8 mouse cellular contexts compared by ENCODE assay signal in genomic region chr19:46622659-46623193, GRCm38 (mm10). TPM values are rescaled to one million over a fixed set of nuclear protein-coding genes. Genes with fewer than 3 reads are reported as not detected.
DNase-seq lines count a peak whose midpoint lies in the region; ATAC-seq and TF ChIP-seq lines count a peak whose summit lies in the region.
"Had no signal": no experiment of that assay in that cellular context is flagged by ENCODE, and none has a peak within 500 bp of the region (broad histone marks: within the 10 kb centered on the region; RNA-seq: fewer than 3 reads in every experiment).

No protein-coding gene starts in this region.

- H3K27ac ChIP-seq in heart, postnatal 0 days (ENCODE audit: low read depth): peak overlapping the region; percentile 96
- H3K27ac ChIP-seq in liver, embryonic 15.5 days (replicated peaks): peak overlapping the region; percentile 55

- DNase-seq in retina, embryonic 14.5 days (ENCODE audit: low spot score): peak; percentile 45
- DNase-seq in retina, postnatal 1 day: no peak
- DNase-seq in heart, postnatal 0 days (ENCODE audit: low spot score): peak; percentile 37
- DNase-seq in embryo, embryonic 10.5 days (ENCODE audit: low spot score): no peak
- no peak for DNase-seq in thymus, postnatal 36 days
- DNase-seq: layer of hippocampus, postnatal 36 days had no signal

- H3K36me3 ChIP-seq in heart, postnatal 0 days (replicated peaks; ENCODE audit: control insufficient read depth, insufficient read depth, low read length): no peaks in the 10 kb centered on the region
- H3K36me3 ChIP-seq in liver, embryonic 15.5 days (replicated peaks): peaks cover 25% of the 10 kb centered on the region; the same call in 1 of the 2 replicates

- H3K9me3 ChIP-seq in heart, postnatal 0 days (replicated peaks; ENCODE audit: control insufficient read depth, low read length): no peaks in the 10 kb centered on the region
- no peaks in the 10 kb centered on the region for H3K9me3 ChIP-seq in liver, embryonic 15.5 days (replicated peaks)

- H3K9ac ChIP-seq in heart, postnatal 0 days (replicated peaks; ENCODE audit: low read depth, low read length): peak overlapping the region; percentile 72
- no peak overlapping the region; the same call in 1 of the 2 replicates for H3K9ac ChIP-seq in liver, embryonic 15.5 days

- 14% methylated on average over 12 of the region's 12 CpGs for WGBS in heart, postnatal 0 days
- WGBS in liver, embryonic 15.5 days (ENCODE audit: insufficient replicate concordance): 45% methylated on average over 12 of the region's 12 CpGs

- peak overlapping the region; percentile 51 for H3K4me3 ChIP-seq in heart, postnatal 0 days (ENCODE audit: low read depth, low read length)
- H3K4me3 ChIP-seq in liver, embryonic 15.5 days (replicated peaks): no peak overlapping the region

- peaks cover 82% of the 10 kb centered on the region for H3K4me1 ChIP-seq in heart, postnatal 0 days (ENCODE audit: control insufficient read depth, insufficient read depth)
- peaks cover 57% of the 10 kb centered on the region for H3K4me1 ChIP-seq in liver, embryonic 15.5 days (replicated peaks)

- peak overlapping the region; percentile 78 for H3K4me2 ChIP-seq in heart, postnatal 0 days (ENCODE audit: low read depth, low read length)
- peak overlapping the region; percentile 47 for H3K4me2 ChIP-seq in liver, embryonic 15.5 days

- no peak for ATAC-seq in heart, postnatal 0 days (ENCODE audit: insufficient read depth, low read depth)
- no peak for ATAC-seq in liver, embryonic 15.5 days (ENCODE audit: insufficient read depth)
- ATAC-seq in megakaryocyte, adult 5-6 weeks (ENCODE audit: poor library complexity, severe bottlenecking): no peak

- H3K27me3 ChIP-seq in heart, postnatal 0 days (ENCODE audit: control insufficient read depth, insufficient read depth, low read length): no peaks in the 10 kb centered on the region
- H3K27me3 ChIP-seq in liver, embryonic 15.5 days: no peaks in the 10 kb centered on the region

- no peak for TF ChIP-seq EP300 in heart, postnatal 0 days (IDR thresholded peaks at IDR 0.05; ENCODE audit: low read depth)

- no peak for TF ChIP-seq CTCF in heart, postnatal 0 days (IDR thresholded peaks at IDR 0.05; ENCODE audit: low read depth)

RNA-seq across cellular contexts. Expression of gene Wbp1l, which starts 23.8 kb away (rescaled TPM):
- 72.8 and 89.7 TPM in 2 replicates for total RNA-seq in heart, postnatal 0 days (2014; rRNA removed; ENCODE audit: low replicate concordance)
- polyA plus RNA-seq in heart, postnatal 0 days (2015; fragmentation: Nextera tagmentation; extraction: Ambion mirVana): 34.4 and 36.4 TPM in 2 replicates
- polyA plus RNA-seq in liver, embryonic 15.5 days (2015; fragmentation: Nextera tagmentation; extraction: Ambion mirVana): 21.3 and 29.4 TPM in 2 replicates
- 23.4 and 23.8 TPM in 2 replicates for total RNA-seq in megakaryocyte, adult 5-6 weeks (2015)
- 36.9 and 39.8 TPM in 2 replicates for total RNA-seq in megakaryocyte, adult 5-6 weeks (2017)

RNA-seq across cellular contexts. Expression of gene Sfxn2, which starts 49.6 kb away (rescaled TPM):
- total RNA-seq in heart, postnatal 0 days (2014; rRNA removed; ENCODE audit: low replicate concordance): 4.2 and 5.9 TPM in 2 replicates
- 4.6 and 5.1 TPM in 2 replicates for polyA plus RNA-seq in heart, postnatal 0 days (2015; fragmentation: Nextera tagmentation; extraction: Ambion mirVana)
- 28.6 and 33.4 TPM in 2 replicates for polyA plus RNA-seq in liver, embryonic 15.5 days (2015; fragmentation: Nextera tagmentation; extraction: Ambion mirVana)
- 5.2 and 6.6 TPM in 2 replicates for total RNA-seq in megakaryocyte, adult 5-6 weeks (2015)
- total RNA-seq in megakaryocyte, adult 5-6 weeks (2017): 7.7 and 9.6 TPM in 2 replicates

RNA-seq across cellular contexts. Expression of gene Arl3, which starts 49.7 kb away (rescaled TPM):
- total RNA-seq in heart, postnatal 0 days (2014; rRNA removed; ENCODE audit: low replicate concordance): 37.2 and 38.2 TPM in 2 replicates
- polyA plus RNA-seq in heart, postnatal 0 days (2015; fragmentation: Nextera tagmentation; extraction: Ambion mirVana): 79.5 and 80.6 TPM in 2 replicates
- polyA plus RNA-seq in liver, embryonic 15.5 days (2015; fragmentation: Nextera tagmentation; extraction: Ambion mirVana): 22.9 and 25.4 TPM in 2 replicates
- 13.5 and 15.7 TPM in 2 replicates for total RNA-seq in megakaryocyte, adult 5-6 weeks (2015)
- 13.2 and 21.6 TPM in 2 replicates for total RNA-seq in megakaryocyte, adult 5-6 weeks (2017)

RNA-seq across cellular contexts. Expression of gene Cyp17a1, which starts 50.2 kb away (rescaled TPM):
- 0.08 and 3.9 TPM in 2 replicates for total RNA-seq in heart, postnatal 0 days (2014; rRNA removed; ENCODE audit: low replicate concordance)
- polyA plus RNA-seq in heart, postnatal 0 days (2015; fragmentation: Nextera tagmentation; extraction: Ambion mirVana): 0.68 and 0.88 TPM in 2 replicates
- 1.8 TPM in 2 replicates for polyA plus RNA-seq in liver, embryonic 15.5 days (2015; fragmentation: Nextera tagmentation; extraction: Ambion mirVana)
- not detected in 2 replicates for total RNA-seq in megakaryocyte, adult 5-6 weeks (2015)
- total RNA-seq in megakaryocyte, adult 5-6 weeks (2017): not detected in 2 replicates
- total RNA-seq: layer of hippocampus, postnatal 36 days had no signal

Comparison
In these comparisons a context has a peak if more than half of its experiments do, and no peak if none do; other contexts are left out.
1. DNase-seq: peak in retina, embryonic 14.5 days (single experiment) and heart, postnatal 0 days (single experiment); none in retina, postnatal 1 day (single experiment), embryo, embryonic 10.5 days (single experiment) and thymus, postnatal 36 days (0 of 2).